Mouse (Mus musculus): ENCODE measurements at regions not wholly inside any gene's neighbourhood (a gene's known extent, or its start where the extent isn't known, plus 50 kb on each side); places are given as distances from the start of the nearest gene placed in this dataset.

DNA sequence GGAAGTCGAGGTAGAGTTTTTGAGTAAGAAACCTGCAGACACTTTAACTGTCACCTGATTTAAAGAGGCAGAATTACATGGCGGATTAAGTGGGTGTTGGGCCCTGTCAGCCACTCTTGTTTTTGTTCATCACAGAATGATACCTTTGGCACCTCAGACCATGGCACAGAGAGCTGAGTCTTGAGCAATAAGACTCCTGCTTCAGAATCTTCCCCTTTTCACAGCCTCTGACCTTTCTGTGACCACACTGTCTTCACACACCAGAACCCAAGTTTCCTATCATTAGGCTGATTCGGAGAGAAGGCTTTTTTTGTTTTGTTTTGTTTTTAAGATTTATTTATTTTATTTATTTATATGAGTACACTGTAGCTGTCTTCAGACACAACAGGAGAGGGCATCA is 192.8 kb downstream of the Gm10260 start:
- no peaks in the 10 kb centered on the region for H3K36me3 ChIP-seq (ENCODE audit: control insufficient read depth, insufficient read depth, low read length)
- H3K9me3 ChIP-seq (replicated peaks; ENCODE audit: control insufficient read depth, low read length, poor library complexity, severe bottlenecking) = no peaks in the 10 kb centered on the region
- H3K4me1 ChIP-seq (ENCODE audit: control insufficient read depth, insufficient read depth, low read length) = no peaks in the 10 kb centered on the region; the same call in 1 of the 2 replicates
- H3K27me3 ChIP-seq (ENCODE audit: control insufficient read depth, insufficient read depth, low read depth, low read length) = no peaks in the 10 kb centered on the region
- ATAC-seq = no peak
- no peak overlapping the region for H3K27ac ChIP-seq (ENCODE audit: low read length)
- no peak overlapping the region for H3K4me2 ChIP-seq (ENCODE audit: low read length)
- H3K4me3 ChIP-seq (ENCODE audit: low read depth, low read length) = no peak overlapping the region
- 78% methylated on average over 3 of the region's 3 CpGs for WGBS
- no peak overlapping the region for H3K9ac ChIP-seq (ENCODE audit: low read depth, low read length)

DNA sequence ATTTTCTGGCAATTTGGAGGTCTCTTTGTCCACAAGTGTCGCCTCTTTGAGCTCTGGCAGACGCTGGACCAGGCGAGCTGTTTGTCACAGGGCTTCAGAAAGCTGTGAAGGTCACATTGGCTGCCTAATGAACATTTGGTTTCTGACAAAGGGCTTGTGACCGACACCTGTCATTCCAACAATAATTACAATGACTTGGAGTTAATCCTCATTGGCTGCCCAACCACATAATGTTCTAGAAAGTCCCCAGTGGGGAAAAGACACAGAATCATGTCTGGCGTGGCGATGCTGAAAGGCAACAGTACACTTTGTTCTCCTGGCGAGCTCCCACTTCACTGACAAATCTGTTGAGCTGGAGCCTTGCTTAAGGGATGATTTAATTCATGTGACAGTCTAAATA is 194.4 kb downstream of the Gm10260 start:
- no peak overlapping the region for H3K4me2 ChIP-seq (ENCODE audit: low read length)
- no peak for ATAC-seq
- no peak overlapping the region for H3K27ac ChIP-seq (ENCODE audit: low read length)
- H3K27me3 ChIP-seq (ENCODE audit: control insufficient read depth, insufficient read depth, low read depth, low read length) = no peaks in the 10 kb centered on the region
- 19% methylated on average over 7 of the region's 7 CpGs for WGBS
- H3K36me3 ChIP-seq (ENCODE audit: control insufficient read depth, insufficient read depth, low read length) = no peaks in the 10 kb centered on the region
- no peak overlapping the region for H3K4me3 ChIP-seq (ENCODE audit: low read depth, low read length)
- H3K9me3 ChIP-seq (replicated peaks; ENCODE audit: control insufficient read depth, low read length, poor library complexity, severe bottlenecking) = no peaks in the 10 kb centered on the region
- no peaks in the 10 kb centered on the region; the same call in 1 of the 2 replicates for H3K4me1 ChIP-seq (ENCODE audit: control insufficient read depth, insufficient read depth, low read length)
- no peak overlapping the region for H3K9ac ChIP-seq (ENCODE audit: low read depth, low read length)

DNA sequence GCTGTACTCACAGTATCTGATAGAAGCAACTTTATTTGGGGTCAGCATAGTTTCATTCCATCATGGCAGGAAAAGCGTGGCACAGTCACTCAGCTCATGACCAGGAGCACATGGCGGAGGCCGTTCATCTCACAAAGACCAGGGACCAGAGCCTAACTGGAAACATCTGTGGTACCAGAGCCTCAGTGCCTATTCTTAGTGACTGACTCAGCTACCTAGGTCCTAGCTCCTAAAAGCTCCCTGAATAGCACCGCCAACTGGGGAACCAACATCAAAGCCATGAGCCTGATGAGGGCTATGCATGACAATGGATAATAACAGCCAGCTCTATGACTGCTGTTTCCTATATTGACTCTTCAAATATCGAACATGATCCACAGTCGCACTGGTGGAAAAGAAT is 198.2 kb downstream of the Gm10260 start:
- H3K4me3 ChIP-seq (ENCODE audit: low read depth, low read length) = no peak overlapping the region
- ATAC-seq = no peak
- H3K27ac ChIP-seq (ENCODE audit: low read length) = no peak overlapping the region
- H3K4me2 ChIP-seq (ENCODE audit: low read length) = no peak overlapping the region
- peaks cover 1% of the 10 kb centered on the region; the same call in 1 of the 2 replicates for H3K9me3 ChIP-seq (replicated peaks; ENCODE audit: control insufficient read depth, low read length, poor library complexity, severe bottlenecking)
- 80% methylated on average over 6 of the region's 6 CpGs for WGBS
- H3K36me3 ChIP-seq (ENCODE audit: control insufficient read depth, insufficient read depth, low read length) = no peaks in the 10 kb centered on the region
- H3K4me1 ChIP-seq (ENCODE audit: control insufficient read depth, insufficient read depth, low read length) = no peaks in the 10 kb centered on the region; the same call in 1 of the 2 replicates
- no peaks in the 10 kb centered on the region for H3K27me3 ChIP-seq (ENCODE audit: control insufficient read depth, insufficient read depth, low read depth, low read length)
- no peak overlapping the region for H3K9ac ChIP-seq (ENCODE audit: low read depth, low read length)

DNA sequence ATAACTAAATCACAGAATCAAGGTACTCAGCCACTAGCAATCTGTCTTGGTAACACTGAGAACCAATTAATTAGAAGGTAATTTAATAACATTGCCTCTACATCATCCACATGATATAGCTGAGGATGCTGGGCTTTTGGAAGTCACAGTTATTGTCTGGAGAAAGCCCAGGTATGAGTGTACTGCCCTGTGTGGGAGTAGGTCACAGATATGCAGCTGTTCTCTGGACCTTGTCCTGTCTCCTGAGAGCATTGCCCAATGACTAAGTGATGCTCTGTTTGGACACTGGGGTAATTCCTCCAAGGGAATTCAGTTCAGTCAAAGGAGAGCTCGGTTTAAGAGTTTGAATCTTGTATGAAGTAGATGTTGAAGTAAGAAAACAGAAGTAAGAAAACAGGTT is 199.6 kb downstream of the Gm10260 start:
- H3K36me3 ChIP-seq (ENCODE audit: control insufficient read depth, insufficient read depth, low read length) = no peaks in the 10 kb centered on the region
- 57% methylated on average over 1 of the region's 1 CpGs for WGBS

DNA sequence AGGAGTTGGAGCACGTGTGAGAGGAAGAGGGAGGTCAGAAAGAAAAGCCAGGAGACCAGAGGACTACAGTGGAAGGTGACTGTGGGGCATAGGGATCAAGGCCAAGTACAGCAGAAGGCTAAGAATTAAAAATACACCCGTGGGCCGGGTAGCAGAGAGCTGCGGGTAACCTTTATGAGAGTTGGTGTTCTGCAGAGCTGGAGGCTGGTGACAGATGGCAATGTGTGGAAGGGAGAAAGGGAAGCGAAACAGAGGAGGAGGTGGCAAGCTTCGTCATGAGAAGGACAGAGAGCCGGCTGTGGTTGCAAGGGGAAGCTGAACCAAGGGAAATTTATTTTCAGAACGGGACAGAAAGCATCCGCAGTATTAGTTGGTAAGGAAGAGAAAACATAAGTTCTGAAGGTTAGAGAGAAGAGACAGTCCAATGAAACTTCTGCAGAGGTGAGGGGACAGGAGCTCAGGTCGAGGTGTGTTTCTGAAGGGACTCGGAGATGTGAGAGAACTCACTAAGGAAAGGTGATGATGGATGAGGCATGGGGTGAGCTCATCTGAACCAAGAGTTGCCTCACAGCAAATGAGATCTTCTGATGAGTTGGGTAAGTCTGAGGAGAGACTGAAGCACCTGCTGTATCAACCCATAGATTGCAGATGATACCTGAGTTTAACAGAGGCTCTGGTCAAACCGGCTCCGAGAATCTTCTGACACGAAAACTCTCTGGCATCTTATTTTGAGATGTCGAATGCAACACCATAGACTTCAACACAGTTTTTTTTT is 200.6 kb downstream of the Gm10260 start:
- Histone ChIP-seq H3K27ac (ENCODE audit: low read length) (no peak overlapping the region), H3K9ac (ENCODE audit: low read depth, low read length) (no peak overlapping the region), H3K4me2 (ENCODE audit: low read length) (no peak overlapping the region), H3K4me1 (ENCODE audit: control insufficient read depth, insufficient read depth, low read length) (no peaks in the 10 kb centered on the region), H3K4me3 (ENCODE audit: low read depth, low read length) (no peak overlapping the region), H3K9me3 (replicated peaks; ENCODE audit: control insufficient read depth, low read length, poor library complexity, severe bottlenecking) (peaks cover 3% of the 10 kb centered on the region; the same call in 1 of the 2 replicates), H3K36me3 (ENCODE audit: control insufficient read depth, insufficient read depth, low read length) (no peaks in the 10 kb centered on the region), H3K27me3 (ENCODE audit: control insufficient read depth, insufficient read depth, low read depth, low read length) (no peaks in the 10 kb centered on the region)
- no peak for ATAC-seq
- 91% methylated on average over 15 of the region's 15 CpGs for WGBS

More for the DNA sequence above, 199.6 kb downstream of the Gm10260 start:
- H3K4me3 ChIP-seq (ENCODE audit: low read depth, low read length) = no peak overlapping the region
- no peaks in the 10 kb centered on the region for H3K4me1 ChIP-seq (ENCODE audit: control insufficient read depth, insufficient read depth, low read length)
- no peak for ATAC-seq
- no peak overlapping the region for H3K4me2 ChIP-seq (ENCODE audit: low read length)
- H3K9me3 ChIP-seq (replicated peaks; ENCODE audit: control insufficient read depth, low read length, poor library complexity, severe bottlenecking) = peaks cover 3% of the 10 kb centered on the region; the same call in 1 of the 2 replicates
- H3K9ac ChIP-seq (ENCODE audit: low read depth, low read length) = no peak overlapping the region
- H3K27ac ChIP-seq (ENCODE audit: low read length) = no peak overlapping the region
- no peaks in the 10 kb centered on the region for H3K27me3 ChIP-seq (ENCODE audit: control insufficient read depth, insufficient read depth, low read depth, low read length)

DNA sequence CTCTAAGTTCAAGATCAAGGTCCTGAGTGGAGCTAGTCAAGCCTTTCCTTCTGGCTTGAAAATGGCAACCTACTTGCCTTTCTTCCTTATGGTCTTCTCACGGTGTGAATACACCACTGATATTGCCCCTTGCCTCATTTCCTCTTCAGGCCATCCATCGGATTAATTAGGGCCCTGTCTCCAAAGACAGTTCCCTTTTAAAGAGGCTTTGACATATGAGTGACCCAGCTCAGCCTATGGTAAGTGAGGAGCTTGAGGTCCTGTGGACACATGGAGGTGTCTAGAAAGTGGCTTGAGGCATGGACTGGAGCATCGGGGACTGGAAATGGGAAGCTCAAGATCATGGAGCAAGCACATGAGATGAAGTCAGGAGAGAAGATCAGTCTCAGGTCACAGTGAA is 201.5 kb downstream of the Gm10260 start:
- no peak overlapping the region for H3K9ac ChIP-seq (ENCODE audit: low read depth, low read length)
- peaks cover 3% of the 10 kb centered on the region; the same call in 1 of the 2 replicates for H3K4me1 ChIP-seq (ENCODE audit: control insufficient read depth, insufficient read depth, low read length)
- no peaks in the 10 kb centered on the region for H3K36me3 ChIP-seq (ENCODE audit: control insufficient read depth, insufficient read depth, low read length)
- no peaks in the 10 kb centered on the region for H3K27me3 ChIP-seq (ENCODE audit: control insufficient read depth, insufficient read depth, low read depth, low read length)
- no peak overlapping the region for H3K4me2 ChIP-seq (ENCODE audit: low read length)
- no peak for ATAC-seq
- no peak overlapping the region for H3K4me3 ChIP-seq (ENCODE audit: low read depth, low read length)
- 95% methylated on average over 3 of the region's 3 CpGs for WGBS
- no peak overlapping the region for H3K27ac ChIP-seq (ENCODE audit: low read length)
- peaks cover 3% of the 10 kb centered on the region; the same call in 1 of the 2 replicates for H3K9me3 ChIP-seq (replicated peaks; ENCODE audit: control insufficient read depth, low read length, poor library complexity, severe bottlenecking)

GRCm38 (mm10) chr13:97555312-97555711 is 205.1 kb downstream of the Gm10260 start:
- Histone ChIP-seq H3K4me1 (ENCODE audit: control insufficient read depth, insufficient read depth, low read length) (peaks cover 3% of the 10 kb centered on the region; the same call in 1 of the 2 replicates), H3K27me3 (ENCODE audit: control insufficient read depth, insufficient read depth, low read depth, low read length) (no peaks in the 10 kb centered on the region), H3K36me3 (ENCODE audit: control insufficient read depth, insufficient read depth, low read length) (no peaks in the 10 kb centered on the region), H3K9me3 (replicated peaks; ENCODE audit: control insufficient read depth, low read length, poor library complexity, severe bottlenecking) (peaks cover 3% of the 10 kb centered on the region; the same call in 1 of the 2 replicates), H3K4me3 (ENCODE audit: low read depth, low read length) (no peak overlapping the region), H3K9ac (ENCODE audit: low read depth, low read length) (no peak overlapping the region), H3K27ac (ENCODE audit: low read length) (no peak overlapping the region), H3K4me2 (ENCODE audit: low read length) (no peak overlapping the region)
- no peak for ATAC-seq
- 78% methylated on average over 3 of the region's 3 CpGs for WGBS

- Histone ChIP-seq H3K4me3 (ENCODE audit: low read depth, low read length) (no peak overlapping the region), H3K9ac (ENCODE audit: low read depth, low read length) (no peak overlapping the region), H3K36me3 (ENCODE audit: control insufficient read depth, insufficient read depth, low read length) (no peaks in the 10 kb centered on the region), H3K4me1 (ENCODE audit: control insufficient read depth, insufficient read depth, low read length) (peaks cover 3% of the 10 kb centered on the region; the same call in 1 of the 2 replicates), H3K27ac (ENCODE audit: low read length) (no peak overlapping the region), H3K4me2 (ENCODE audit: low read length) (no peak overlapping the region), H3K27me3 (ENCODE audit: control insufficient read depth, insufficient read depth, low read depth, low read length) (no peaks in the 10 kb centered on the region), H3K9me3 (replicated peaks; ENCODE audit: control insufficient read depth, low read length, poor library complexity, severe bottlenecking) (peaks cover 3% of the 10 kb centered on the region; the same call in 1 of the 2 replicates)
- ATAC-seq = no peak
- WGBS = 14% methylated on average over 5 of the region's 5 CpGs
These were observed 205.8 kb downstream of the Gm10260 start for GRCm38 (mm10) chr13:97554601-97555000.

GRCm38 (mm10) chr13:97552236-97552635 is 208.2 kb downstream of the Gm10260 start:
- no peak for ATAC-seq
- no peaks in the 10 kb centered on the region for H3K27me3 ChIP-seq (ENCODE audit: control insufficient read depth, insufficient read depth, low read depth, low read length)
- H3K4me2 ChIP-seq (ENCODE audit: low read length) = no peak overlapping the region
- no peak overlapping the region for H3K9ac ChIP-seq (ENCODE audit: low read depth, low read length)
- H3K4me1 ChIP-seq (ENCODE audit: control insufficient read depth, insufficient read depth, low read length) = peaks cover 11% of the 10 kb centered on the region
- H3K4me3 ChIP-seq (ENCODE audit: low read depth, low read length) = no peak overlapping the region
- H3K36me3 ChIP-seq (ENCODE audit: control insufficient read depth, insufficient read depth, low read length) = no peaks in the 10 kb centered on the region
- H3K9me3 ChIP-seq (replicated peaks; ENCODE audit: control insufficient read depth, low read length, poor library complexity, severe bottlenecking) = peaks cover 2% of the 10 kb centered on the region; the same call in 1 of the 2 replicates
- no peak overlapping the region for H3K27ac ChIP-seq (ENCODE audit: low read length)
- 69% methylated on average over 4 of the region's 4 CpGs for WGBS

Data from midbrain, embryonic 16.5 days (tissue).